Mouse (Mus musculus) left cerebral cortex, adult 8-10 months (tissue): ENCODE data around the gene Siglech. TPM values are rescaled to one million over a fixed set of nuclear protein-coding genes. Genes with fewer than 3 reads are reported as not detected.

Experiments
- total RNA-seq, 4 experiments: library from RNA; stranded (reverse); gene quantifications; 2 replicates each; pipeline ENCODE4 v1.2.4; 2022

Gene Siglech
- total RNA-seq, 4 experiments from 2014 or later, result 13.9 to 47.1 (median 23.9) TPM

Other genes starting within 250 kb of the Siglech start
- gene Tubgcp5, start 26.0 kb downstream of the Siglech start, total RNA-seq, result 10 to 100 TPM; 33.0 to 42.7 (median 37.6) TPM
- gene Cyfip1, start 73.6 kb downstream of the Siglech start, total RNA-seq, result 10 to 100 TPM; 78.3 to 86.9 (median 81.4) TPM
- 10 to 100 TPM; 45.1 to 51.3 (median 48.6) TPM for gene Nipa2, start 194.3 kb downstream of the Siglech start, total RNA-seq